Mouse (Mus musculus): ENCODE measurements around the gene Asnsd1.
"Not testable (repeated sequence)": the region's sequence is repeated elsewhere in the genome, so short reads cannot be mapped to it uniquely, and the experiment has no call there.

Gene Asnsd1

GRCm38 (mm10) chr1:53352327-53353261, at the start of gene Asnsd1, which contains the start of the genes Asdurf and Gm28551:
Asnsd1 (minus strand) TSS chr1:53352752.
Asdurf (minus strand) TSS chr1:53352619.
Gm28551 (minus strand) TSS chr1:53352667.
- DNase-seq = peak; percentile 95

- DNase-seq = not testable (repeated sequence)
These were observed 41.6 kb upstream of the Asnsd1 start for GRCm38 (mm10) chr1:53393936-53394760.

GRCm38 (mm10) chr1:53388762-53389161, 36.2 kb upstream of the Asnsd1 start:
- no peak for DNase-seq

- DNase-seq = no peak
These were observed 31.6 kb upstream of the Asnsd1 start for GRCm38 (mm10) chr1:53384085-53384688.

- no peak for DNase-seq
These were observed 25.2 kb upstream of the Asnsd1 start for GRCm38 (mm10) chr1:53377731-53378130.

GRCm38 (mm10) chr1:53375965-53376364, 23.4 kb upstream of the Asnsd1 start:
- DNase-seq = not testable (repeated sequence)

- DNase-seq = no peak
These were observed 6.4 kb upstream of the Asnsd1 start for GRCm38 (mm10) chr1:53358988-53359387.

- no peak for DNase-seq
These were observed 11.5 kb downstream of the Asnsd1 start for GRCm38 (mm10) chr1:53341071-53341470.

- not testable (repeated sequence) for DNase-seq
These were observed 15.1 kb downstream of the Asnsd1 start for GRCm38 (mm10) chr1:53337403-53337802.

GRCm38 (mm10) chr1:53335465-53335864, 17.1 kb downstream of the Asnsd1 start:
- no peak for DNase-seq

- DNase-seq = not testable (repeated sequence)
These were observed 19.0 kb downstream of the Asnsd1 start for GRCm38 (mm10) chr1:53333527-53333926.

- no peak for DNase-seq
These were observed 27.6 kb downstream of the Asnsd1 start for GRCm38 (mm10) chr1:53324827-53325494.

- no peak for DNase-seq
These were observed 28.3 kb downstream of the Asnsd1 start for GRCm38 (mm10) chr1:53324277-53324676.

- no peak for DNase-seq
These were observed 29.3 kb downstream of the Asnsd1 start for GRCm38 (mm10) chr1:53323254-53323653.

- DNase-seq = no peak
These were observed 30.7 kb downstream of the Asnsd1 start for GRCm38 (mm10) chr1:53321662-53322344.

- peak; percentile 66 to 82 for DNase-seq
These were observed 39.3 kb downstream of the Asnsd1 start, which contains the start of gene Osgepl1 for GRCm38 (mm10) chr1:53312989-53313967. Osgepl1 (plus strand) TSS chr1:53313624.

GRCm38 (mm10) chr1:53300506-53300905, 52.0 kb downstream of the Asnsd1 start:
- DNase-seq = no peak

- DNase-seq = peak; percentile 85 to 92
These were observed 55.8 kb downstream of the Asnsd1 start, which contains the start of the genes Pms1, Ormdl1 and Gm28778 for GRCm38 (mm10) chr1:53296581-53297383. Pms1 (minus strand) TSS chr1:53297018. Ormdl1 (plus strand) TSS chr1:53297095. Gm28778 (plus strand) TSS chr1:53297111.
